Mouse (Mus musculus) ES-E14 (cell line): ENCODE results near the gene Gnas. TPM values are rescaled to one million over a fixed set of nuclear protein-coding genes. Genes with fewer than 3 reads are reported as not detected.

ENCODE experiments used
- DNase-seq: peaks from one replicate; pipeline ENCODE4 v3.0.0-alpha.2; 2013; ENCODE audit warnings: low read depth, low spot score
- H3K27ac ChIP-seq: 2 replicates; pipeline ENCODE4 v1.5.1; 2012; ENCODE audit warnings: low read depth, mild to moderate bottlenecking, low read length, moderate library complexity, mixed read lengths; ENCODE audit not compliant: poor library complexity, insufficient read depth, severe bottlenecking
- H3K36me3 ChIP-seq: 2 replicates; pipeline ENCODE4 v1.6.1; 2012; ENCODE audit warnings: mild to moderate bottlenecking, low read length, moderate library complexity, mixed read lengths; ENCODE audit not compliant: control insufficient read depth, poor library complexity, insufficient read depth, severe bottlenecking
- H3K4me1 ChIP-seq, 2 experiments: fragments of 150-350 bp in 1 of 2; sonication (generic) in 1 of 2; 2 replicates each; pipeline ENCODE4 v1.6.1; 2012; ENCODE audit warnings: low read length in 2 of 2, mild to moderate bottlenecking in 1 of 2, mixed read lengths in 1 of 2; ENCODE audit not compliant: control insufficient read depth in 2 of 2, insufficient read depth in 2 of 2, poor library complexity in 1 of 2
- H3K4me3 ChIP-seq, 2 experiments: fragments of 150-350 bp in 1 of 2; sonication (generic) in 1 of 2; 2 replicates each; pipeline ENCODE4 v1.5.1; 2012; ENCODE audit warnings: low read length in 2 of 2, low read depth in 1 of 2, mild to moderate bottlenecking in 1 of 2, mixed read lengths in 1 of 2; ENCODE audit not compliant: insufficient read depth in 1 of 2, poor library complexity in 1 of 2, severe bottlenecking in 1 of 2
- H3K9ac ChIP-seq: 2 replicates; pipeline ENCODE4 v1.6.1; 2012; ENCODE audit warnings: low read depth, mild to moderate bottlenecking, low read length, mixed read lengths; ENCODE audit not compliant: poor library complexity, insufficient read depth, severe bottlenecking
- H3K9me3 ChIP-seq: fragments of 150-350 bp; sonication (generic); 2 replicates; pipeline ENCODE4 v1.6.1; 2012; ENCODE audit warnings: low read depth, mild to moderate bottlenecking, low read length; ENCODE audit not compliant: control insufficient read depth, insufficient read depth
- CHD2 ChIP-seq: IDR thresholded peaks from 2 replicates; pipeline ENCODE4 v1.6.1; 2014; ENCODE audit warnings: mild to moderate bottlenecking, low read depth, low read length, inconsistent platforms
- HCFC1 ChIP-seq: IDR thresholded peaks from 2 replicates; pipeline ENCODE4 v1.6.1; 2012; ENCODE audit warnings: low read length, inconsistent platforms, borderline replicate concordance; ENCODE audit not compliant: insufficient read depth
- MAFK ChIP-seq: IDR thresholded peaks from 2 replicates; pipeline ENCODE4 v1.6.1; 2014; ENCODE audit warnings: mild to moderate bottlenecking, low read depth, low read length, inconsistent platforms; ENCODE audit not compliant: insufficient read depth
- ZC3H11A ChIP-seq: IDR thresholded peaks from 2 replicates; pipeline ENCODE4 v1.6.1; 2012; ENCODE audit warnings: low read depth, mild to moderate bottlenecking, inconsistent platforms, low read length, borderline replicate concordance
- ZNF384 ChIP-seq: IDR thresholded peaks from 2 replicates; pipeline ENCODE4 v1.6.1; 2012; ENCODE audit warnings: low read depth, low read length, inconsistent platforms
- in situ Hi-C, 2 experiments: fragments of 600-800 bp; cut with MboI; formaldehyde crosslinking; loops; one replicate each; pipeline ENCODE4 v1.15.1; 2025; ENCODE audit warnings: low sequenced_read_pairs in 2 of 2, inconsistent platforms in 1 of 2; ENCODE audit not compliant: unreplicated experiment in 2 of 2
- total RNA-seq: library from RNA; depleted of rRNA; stranded (reverse); fragments of 300-350 nt; gene quantifications from 2 replicates; pipeline ENCODE4 v1.2.3, GENCODE M21; 2012; rRNA removed

Gene Gnas
- total RNA-seq, result 196 and 202 TPM in 2 replicates

DNA sequence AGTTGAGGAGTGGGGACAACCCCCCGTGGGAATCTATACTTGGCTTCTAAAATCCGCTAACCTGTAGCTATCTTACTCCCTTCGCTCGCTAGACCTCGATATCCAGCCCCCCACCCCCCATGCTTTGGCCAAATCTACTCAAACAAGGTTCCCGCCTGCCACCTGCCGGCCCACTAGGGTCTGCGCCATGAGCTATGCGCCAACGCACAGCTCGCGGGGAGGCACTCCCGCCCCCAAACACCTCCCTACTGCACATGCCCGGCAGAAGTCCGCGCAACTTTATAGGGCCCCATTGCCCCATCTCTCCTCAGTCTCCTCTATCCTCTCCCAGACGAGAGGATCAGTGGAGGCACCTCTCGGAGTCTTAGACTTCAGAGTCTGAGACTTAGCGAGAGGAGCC is at the start of gene Gnas:
Gene Gnas (plus strand): TSS at position 310 of the 400 bp plus-strand sequence.
- TF ChIP-seq ZNF384 (no peak), ZC3H11A (no peak), HCFC1 (no peak), MAFK (no peak), CHD2 (no peak)
- Histone ChIP-seq H3K9me3 (no peaks in the 10 kb centered on the region), H3K4me1 (peaks cover 4 to 13% of the 10 kb centered on the region in 2 experiments; a peak in 3 of 4 replicates), H3K27ac (peak within 1 kb of the TSS; percentile 37; the same call in 1 of the 2 replicates), H3K36me3 (peaks cover 41% of the 10 kb centered on the region), H3K4me3 (peak within 1 kb of the TSS; percentile 50 to 81), H3K9ac (peak within 1 kb of the TSS; percentile 86)
- in situ Hi-C loops, result loop anchor here in 1 of 2 experiments (5.0 to 25.0 kb wide), 2 partner anchors 472 to 697 kb away; partner anchors contain the start of gene Ankrd60
- DNase-seq, result no peak

- no peak overlapping the region for H3K9ac ChIP-seq
- H3K9me3 ChIP-seq, result no peaks in the 10 kb centered on the region
- H3K4me1 ChIP-seq, result no peaks in the 10 kb centered on the region
- in situ Hi-C loops, result no loop called here
- no peak for DNase-seq
- no peak for TF ChIP-seq MAFK
- no peak for TF ChIP-seq ZC3H11A
- H3K4me3 ChIP-seq, result no peak overlapping the region
- no peaks in the 10 kb centered on the region for H3K36me3 ChIP-seq
- no peak overlapping the region for H3K27ac ChIP-seq
Measured at GRCm38 (mm10) chr2:174242431-174242830, 41.7 kb upstream of the Gnas start.

- H3K36me3 ChIP-seq, result no peaks in the 10 kb centered on the region
- TF ChIP-seq MAFK (no peak), ZNF384 (no peak), CHD2 (no peak), ZC3H11A (no peak), HCFC1 (no peak)
- no peak for DNase-seq
- H3K27ac ChIP-seq, result no peak overlapping the region
- no peaks in the 10 kb centered on the region for H3K9me3 ChIP-seq
- H3K4me1 ChIP-seq, result peaks cover 3 to 29% of the 10 kb centered on the region in 2 experiments; a peak in 3 of 4 replicates
- in situ Hi-C loops, result no loop called here
- H3K4me3 ChIP-seq, result no peak overlapping the region
- H3K9ac ChIP-seq, result no peak overlapping the region
Measured at GRCm38 (mm10) chr2:174251963-174252362, 32.2 kb upstream of the Gnas start.

GRCm38 (mm10) chr2:174257312-174257711 is 26.8 kb upstream of the Gnas start:
- H3K4me1 ChIP-seq, result peaks cover 23 to 54% of the 10 kb centered on the region in 2 experiments
- in situ Hi-C loops, result no loop called here
- peak; percentile 36 for DNase-seq

More at GRCm38 (mm10) chr2:174257312-174257711, 26.8 kb upstream of the Gnas start:
- H3K4me3 ChIP-seq, result no peak overlapping the region
- no peaks in the 10 kb centered on the region for H3K36me3 ChIP-seq
- TF ChIP-seq HCFC1 (no peak), MAFK (no peak), CHD2 (no peak), ZNF384 (no peak), ZC3H11A (no peak)
- H3K27ac ChIP-seq, result no peak overlapping the region; the same call in 1 of the 2 replicates
- H3K9me3 ChIP-seq, result no peaks in the 10 kb centered on the region
- H3K9ac ChIP-seq, result no peak overlapping the region
